Mouse (Mus musculus): ENCODE measurements at regions not wholly inside any gene's neighbourhood (a gene's known extent, or its start where the extent isn't known, plus 50 kb on each side); places are given as distances from the start of the nearest gene placed in this dataset.

DNA sequence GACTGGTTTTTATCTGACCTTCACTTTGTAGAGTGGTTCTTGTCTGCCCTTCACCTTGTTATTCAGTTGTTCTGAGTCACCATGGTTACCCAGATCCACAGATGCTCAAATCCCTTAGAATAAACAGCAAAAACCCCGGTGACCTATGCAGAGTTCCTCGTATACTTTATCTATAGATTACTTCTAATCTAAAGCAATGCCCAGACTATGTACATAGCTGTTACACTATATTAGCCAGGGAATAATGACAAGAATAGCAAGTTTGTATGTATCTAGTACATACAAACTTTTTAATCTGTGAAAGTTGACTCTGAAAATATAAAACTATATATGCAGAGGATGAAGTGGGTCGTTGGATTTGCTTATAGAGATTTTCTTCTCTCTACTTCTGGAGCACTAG, 117.7 kb downstream of the Klf5 start:
- TF ChIP-seq CTCF (IDR thresholded peaks at IDR 0.05; ENCODE audit: control insufficient read depth, insufficient read depth, insufficient replicate concordance, low read depth, low read length) = no peak
- no peak for TF ChIP-seq POLR2A (IDR thresholded peaks at IDR 0.05; ENCODE audit: control insufficient read depth, low read depth, low read length)
